Mouse (Mus musculus) natural killer cell, adult 2 months (primary cell): Measurements from ENCODE around the gene Rgs12.

ENCODE experiments used
- DNase-seq, 2 experiments: peaks; one replicate each; pipeline ENCODE4 v3.0.0; 2022; ENCODE audit warnings: low spot score in 2 of 2

The Rgs12 gene

GRCm38 (mm10) chr5:35029755-35030154 lies 80.5 kb downstream of the Rgs12 start:
- no peak for DNase-seq

- DNase-seq = peak in 1 of 2 experiments; percentile 26
Observed at GRCm38 (mm10) chr5:35033068-35033467, 83.8 kb downstream of the Rgs12 start.

- DNase-seq = no peak
Observed at GRCm38 (mm10) chr5:35033619-35034018, 84.4 kb downstream of the Rgs12 start.

- DNase-seq = no peak
Observed at GRCm38 (mm10) chr5:35035141-35035540, 85.9 kb downstream of the Rgs12 start.

GRCm38 (mm10) chr5:35035795-35036194 lies 86.5 kb downstream of the Rgs12 start:
- DNase-seq = no peak

- DNase-seq = no peak
Observed at GRCm38 (mm10) chr5:35037438-35037837, 88.2 kb downstream of the Rgs12 start.

- no peak for DNase-seq
Observed at GRCm38 (mm10) chr5:35041268-35041829, 92.1 kb downstream of the Rgs12 start, which contains the start of gene Hgfac. Hgfac (plus strand) TSS chr5:35041509.

GRCm38 (mm10) chr5:35042431-35043109 lies 93.3 kb downstream of the Rgs12 start:
- peak in 1 of 2 experiments; percentile 29 for DNase-seq

- peak; percentile 52 to 61 for DNase-seq
Observed at GRCm38 (mm10) chr5:35043110-35043451, 93.8 kb downstream of the Rgs12 start.

GRCm38 (mm10) chr5:35050541-35050940 lies 101.3 kb downstream of the Rgs12 start:
- no peak for DNase-seq

- peak in 1 of 2 experiments; percentile 25 for DNase-seq
Observed at GRCm38 (mm10) chr5:35054628-35055027, 105.4 kb downstream of the Rgs12 start.

- no peak for DNase-seq
Observed at GRCm38 (mm10) chr5:35055076-35055475, 105.8 kb downstream of the Rgs12 start.

- DNase-seq = no peak
Observed at GRCm38 (mm10) chr5:35056604-35057432, 107.6 kb downstream of the Rgs12 start, which contains the start of gene Dok7. Dok7 (plus strand) TSS chr5:35056766.

GRCm38 (mm10) chr5:35057582-35057981 lies 108.3 kb downstream of the Rgs12 start:
- no peak for DNase-seq

GRCm38 (mm10) chr5:35058216-35058615 lies 109.0 kb downstream of the Rgs12 start:
- no peak for DNase-seq

GRCm38 (mm10) chr5:35060098-35060497 lies 110.9 kb downstream of the Rgs12 start:
- no peak for DNase-seq

GRCm38 (mm10) chr5:35069841-35070240 lies 120.6 kb downstream of the Rgs12 start:
- DNase-seq = no peak

- no peak for DNase-seq
Observed at GRCm38 (mm10) chr5:35070314-35070713, 121.1 kb downstream of the Rgs12 start.

- no peak for DNase-seq
Observed at GRCm38 (mm10) chr5:35070953-35071352, 121.7 kb downstream of the Rgs12 start.

GRCm38 (mm10) chr5:35071855-35072254 lies 122.6 kb downstream of the Rgs12 start:
- DNase-seq = no peak

GRCm38 (mm10) chr5:35073235-35073634 lies 124.0 kb downstream of the Rgs12 start:
- DNase-seq = no peak

- DNase-seq = no peak
Observed at GRCm38 (mm10) chr5:35073992-35074391, 124.7 kb downstream of the Rgs12 start.

GRCm38 (mm10) chr5:35076369-35076768 lies 127.1 kb downstream of the Rgs12 start:
- DNase-seq = no peak
